Mouse (Mus musculus): ENCODE data around the gene Mtfmt.

The Mtfmt gene

GRCm38 (mm10) chr9:65427511-65427910 lies 8.1 kb upstream of the Mtfmt start:
- DNase-seq (ENCODE audit: low read depth, low spot score), result no peak

DNA sequence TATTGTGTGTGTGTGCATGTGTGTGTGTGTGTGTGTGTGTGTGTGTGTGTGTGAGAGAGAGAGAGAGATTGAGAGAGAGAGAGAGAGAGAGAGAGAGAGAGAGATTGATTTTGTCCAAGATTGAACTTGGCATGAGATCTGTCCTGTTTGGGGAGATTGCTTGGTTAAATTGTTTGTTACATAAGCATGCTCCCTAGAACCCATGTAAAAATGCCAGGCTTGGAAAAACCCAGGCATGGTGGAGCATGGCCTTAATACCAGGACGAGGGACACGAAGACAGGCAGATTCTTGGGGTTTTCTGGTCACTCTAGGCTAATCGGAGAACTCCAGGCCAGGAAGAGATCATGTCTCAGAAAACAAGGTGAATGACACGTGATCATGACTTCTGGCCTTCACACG lies 7.6 kb upstream of the Mtfmt start:
- DNase-seq (ENCODE audit: low read depth, low spot score), result no peak

- DNase-seq (ENCODE audit: low read depth, low spot score), result no peak
Measured at GRCm38 (mm10) chr9:65430401-65430800, 5.2 kb upstream of the Mtfmt start.

DNA sequence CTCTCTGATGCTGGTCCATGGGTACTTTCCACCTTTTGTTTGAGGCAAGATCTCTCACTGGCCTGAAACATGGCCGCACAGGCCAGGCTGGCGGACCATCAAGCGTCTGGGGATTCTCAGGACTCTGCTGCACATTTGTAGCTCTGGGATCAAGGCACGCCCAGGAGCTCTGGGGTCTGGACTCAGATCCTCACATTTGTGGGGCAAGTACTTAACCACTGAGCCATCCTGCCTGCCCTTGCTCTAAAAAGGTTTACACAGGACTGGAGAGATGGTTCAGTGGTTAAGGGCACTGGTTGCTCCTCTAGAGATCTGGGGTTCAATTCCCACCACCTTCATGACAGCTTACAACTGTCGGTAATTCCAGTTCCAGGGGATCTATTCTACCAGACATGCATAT lies 4.7 kb upstream of the Mtfmt start:
- DNase-seq (ENCODE audit: low read depth, low spot score), result no peak

DNA sequence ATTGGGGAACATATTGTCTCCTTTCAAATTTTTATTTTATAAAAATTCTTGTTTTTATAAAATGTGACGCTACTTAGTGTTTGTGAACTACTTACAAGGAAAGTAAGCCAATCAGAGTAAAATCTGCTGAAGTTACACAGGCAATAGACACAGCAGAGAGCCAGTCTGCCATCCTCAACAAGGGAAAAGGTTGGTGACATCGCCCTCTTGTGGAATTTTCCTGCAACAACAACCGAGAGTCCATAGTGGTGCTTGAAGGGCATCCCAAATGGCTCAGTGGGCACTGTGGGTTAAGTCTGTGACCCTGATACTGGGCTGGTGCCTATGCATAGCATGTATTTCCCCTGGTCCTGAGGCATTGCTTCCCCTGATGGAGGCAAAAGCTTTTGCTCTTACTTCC lies 3.3 kb upstream of the Mtfmt start:
- peak; percentile 88 for DNase-seq (ENCODE audit: low read depth, low spot score)

DNA sequence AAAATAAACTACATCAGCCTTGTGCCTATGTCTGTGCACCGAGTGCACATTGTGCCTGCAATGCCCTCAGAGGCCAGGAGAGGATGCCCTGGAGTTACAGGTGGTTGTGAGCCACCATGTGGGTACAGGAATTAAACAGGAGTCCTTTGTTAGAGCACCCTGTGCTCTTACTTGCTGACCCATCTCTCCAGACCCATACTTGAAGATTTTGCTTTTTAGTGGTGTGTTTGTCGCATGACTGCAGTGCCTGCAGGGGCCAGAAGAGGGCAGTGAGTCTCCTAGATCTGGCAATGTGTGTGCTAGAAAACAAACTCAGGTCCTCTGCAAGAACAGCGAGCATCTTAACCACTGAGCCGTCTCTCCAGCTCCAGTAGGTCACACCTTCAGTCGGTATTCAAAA lies 1.4 kb upstream of the Mtfmt start:
- peak; percentile 27 for DNase-seq (ENCODE audit: low read depth, low spot score)

- DNase-seq (ENCODE audit: low read depth, low spot score), result no peak
Measured at GRCm38 (mm10) chr9:65435211-65435610, 371 bp upstream of the Mtfmt start.

- DNase-seq (ENCODE audit: low read depth, low spot score), result no peak
Measured at GRCm38 (mm10) chr9:65444692-65445091, 9.1 kb downstream of the Mtfmt start.

DNA sequence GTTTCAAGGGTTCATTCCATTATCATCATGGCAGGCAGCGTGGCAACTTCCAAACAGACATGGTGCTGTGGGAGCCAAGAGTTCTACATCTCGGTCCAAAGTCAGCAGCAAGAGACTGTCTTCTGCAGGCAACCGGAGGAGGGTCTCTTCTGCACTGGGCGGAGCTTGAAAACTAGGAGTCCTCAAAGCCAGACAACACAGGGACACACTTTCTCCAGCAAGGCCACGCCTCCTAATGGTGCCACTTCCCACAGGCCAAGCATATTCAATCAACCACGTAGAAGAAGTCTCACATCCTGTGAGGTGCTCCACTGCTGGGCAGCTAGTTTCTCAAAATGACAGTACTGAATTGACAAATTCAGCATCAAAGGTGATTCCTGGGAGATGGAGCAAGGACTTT lies 12.4 kb downstream of the Mtfmt start:
- no peak for DNase-seq (ENCODE audit: low read depth, low spot score)

GRCm38 (mm10) chr9:65458975-65459374 lies 23.4 kb downstream of the Mtfmt start:
- no peak for DNase-seq (ENCODE audit: low read depth, low spot score)

GRCm38 (mm10) chr9:65460198-65460597 lies 24.6 kb downstream of the Mtfmt start:
- peak; percentile 8 for DNase-seq (ENCODE audit: low read depth, low spot score)

DNA sequence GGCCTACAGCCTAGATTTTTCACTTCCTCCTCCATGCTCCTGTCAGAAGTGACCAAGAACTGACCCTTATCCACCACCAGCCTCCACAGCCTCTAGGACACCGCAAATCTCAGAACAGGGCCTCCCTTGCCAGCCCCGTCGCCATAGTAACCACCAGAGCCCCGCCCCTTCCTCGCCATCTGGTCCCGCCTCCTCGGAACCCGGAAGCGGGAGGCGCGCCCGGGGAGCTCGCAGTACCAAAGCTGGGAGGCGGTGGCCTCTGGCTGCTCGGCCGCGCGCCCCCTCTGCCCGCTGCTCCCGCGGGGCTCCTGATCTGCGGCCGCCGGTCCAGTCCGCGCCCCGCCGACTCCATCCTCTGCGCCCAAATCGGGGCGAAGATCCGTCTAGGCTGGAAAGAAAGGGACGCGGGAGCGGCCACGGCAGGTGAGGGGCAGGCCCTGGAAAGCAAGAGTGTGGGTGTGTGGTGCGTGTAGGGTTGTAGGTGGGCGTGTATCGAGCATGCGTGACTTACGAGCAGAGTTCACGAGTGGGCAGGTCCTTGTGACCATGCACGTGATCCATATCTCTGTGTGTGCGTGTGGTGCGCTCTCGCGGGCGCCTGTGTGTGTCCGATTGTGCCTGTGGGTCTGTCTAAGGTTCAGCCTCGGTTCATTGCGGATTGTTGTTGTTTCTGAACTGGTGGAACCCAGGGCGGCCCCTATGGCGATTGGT lies 25.3 kb downstream of the Mtfmt start, which contains the start of gene Spg21:
TSS of gene Spg21 (plus strand) at position 216 of the 711 bp plus-strand sequence.
- DNase-seq (ENCODE audit: low read depth, low spot score), result peak; percentile 95

DNA sequence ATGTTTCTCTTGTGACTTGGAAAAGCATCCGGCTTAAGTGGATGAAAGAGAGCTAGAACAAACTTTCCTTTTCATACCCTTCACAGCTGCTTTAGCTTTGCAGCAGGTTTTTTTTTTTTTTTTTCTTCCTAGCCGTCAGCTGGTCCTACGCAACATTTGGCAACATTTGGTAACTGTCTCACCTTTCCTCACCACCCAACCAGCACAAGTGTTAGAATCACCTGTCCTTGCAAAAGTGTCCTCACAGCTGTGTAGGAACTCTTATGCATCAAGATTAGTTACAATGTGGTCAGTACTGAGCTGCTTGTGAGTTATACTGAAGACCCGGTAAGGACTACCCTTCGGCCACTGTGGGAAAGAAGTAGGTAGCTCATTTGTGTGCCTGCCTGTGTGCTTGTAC lies 27.0 kb downstream of the Mtfmt start:
- peak; percentile 6 for DNase-seq (ENCODE audit: low read depth, low spot score)

- peak; percentile 27 for DNase-seq (ENCODE audit: low read depth, low spot score)
Measured at GRCm38 (mm10) chr9:65464161-65464560, 28.6 kb downstream of the Mtfmt start.

GRCm38 (mm10) chr9:65465241-65465640 lies 29.7 kb downstream of the Mtfmt start:
- no peak for DNase-seq (ENCODE audit: low read depth, low spot score)

GRCm38 (mm10) chr9:65467686-65468085 lies 32.1 kb downstream of the Mtfmt start:
- DNase-seq (ENCODE audit: low read depth, low spot score), result peak; percentile 13

GRCm38 (mm10) chr9:65472769-65473168 lies 37.2 kb downstream of the Mtfmt start:
- DNase-seq (ENCODE audit: low read depth, low spot score), result no peak

- no peak for DNase-seq (ENCODE audit: low read depth, low spot score)
Measured at GRCm38 (mm10) chr9:65479158-65479557, 43.6 kb downstream of the Mtfmt start.

GRCm38 (mm10) chr9:65480071-65480470 lies 44.5 kb downstream of the Mtfmt start:
- peak; percentile 24 for DNase-seq (ENCODE audit: low read depth, low spot score)

- no peak for DNase-seq (ENCODE audit: low read depth, low spot score)
Measured at GRCm38 (mm10) chr9:65491476-65491875, 55.9 kb downstream of the Mtfmt start.

GRCm38 (mm10) chr9:65492351-65492750 lies 56.8 kb downstream of the Mtfmt start:
- DNase-seq (ENCODE audit: low read depth, low spot score), result no peak

- DNase-seq (ENCODE audit: low read depth, low spot score), result no peak
Measured at GRCm38 (mm10) chr9:65492851-65493250, 57.3 kb downstream of the Mtfmt start.

DNA sequence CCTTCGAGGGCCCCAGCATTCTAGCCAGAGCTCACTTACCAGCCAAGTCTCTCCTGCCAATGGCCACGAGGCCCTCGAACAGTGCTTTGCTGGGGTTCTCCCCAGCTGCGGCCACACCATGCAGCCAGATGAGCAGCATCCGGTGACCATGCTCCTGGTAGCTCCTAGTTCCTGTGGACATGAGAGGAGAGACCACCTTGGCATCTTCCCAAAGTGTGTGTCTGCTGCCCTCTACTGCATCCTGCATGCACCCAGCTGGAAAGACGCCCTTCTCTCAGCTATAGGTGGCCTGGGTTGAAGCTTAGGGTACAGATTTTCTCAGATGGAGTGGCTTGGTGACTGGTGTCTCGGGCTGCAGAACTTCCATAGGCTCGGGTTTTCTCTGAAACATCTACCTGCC lies 66.6 kb downstream of the Mtfmt start:
- peak; percentile 15 for DNase-seq (ENCODE audit: low read depth, low spot score)

Data from brain, adult 2 months (tissue).